Mouse (Mus musculus) layer of hippocampus, adult 9-11 months (tissue): ENCODE results near the gene Sectm1a.
A peak's percentile ranks its signal among the peaks of the same experiment; 100 is the strongest.
"Not testable (repeated sequence)": the region's sequence is repeated elsewhere in the genome, so short reads cannot be mapped to it uniquely, and the experiment has no call there.

ENCODE experiments used
- DNase-seq: peaks from one replicate; pipeline ENCODE4 v3.0.0; 2022

Gene Sectm1a

GRCm38 (mm10) chr11:121089756-121090546 is 8.9 kb upstream of the Sectm1a start:
- DNase-seq: no peak

GRCm38 (mm10) chr11:121088997-121089396 is 8.0 kb upstream of the Sectm1a start:
- no peak for DNase-seq

GRCm38 (mm10) chr11:121086296-121086695 is 5.3 kb upstream of the Sectm1a start:
- no peak for DNase-seq

GRCm38 (mm10) chr11:121085181-121085580 is 4.2 kb upstream of the Sectm1a start:
- DNase-seq: no peak

- peak; percentile 16 for DNase-seq
Observed at GRCm38 (mm10) chr11:121082857-121083500, 2.0 kb upstream of the Sectm1a start.

- DNase-seq: no peak
Observed at GRCm38 (mm10) chr11:121082250-121082649, 1.2 kb upstream of the Sectm1a start.

- DNase-seq: no peak
Observed at GRCm38 (mm10) chr11:121080330-121080729, 690 bp downstream of the Sectm1a start.

GRCm38 (mm10) chr11:121075655-121076054 is 5.4 kb downstream of the Sectm1a start:
- no peak for DNase-seq

GRCm38 (mm10) chr11:121069662-121070061 is 11.4 kb downstream of the Sectm1a start:
- DNase-seq: not testable (repeated sequence)

GRCm38 (mm10) chr11:121067895-121068294 is 13.1 kb downstream of the Sectm1a start:
- no peak for DNase-seq

GRCm38 (mm10) chr11:121064197-121064596 is 16.8 kb downstream of the Sectm1a start:
- DNase-seq: no peak

GRCm38 (mm10) chr11:121063379-121063778 is 17.6 kb downstream of the Sectm1a start, which contains the start of gene Sectm1b:
Gene Sectm1b (minus strand): TSS chr11:121063569.
- DNase-seq: no peak

- DNase-seq: peak; percentile 24
Observed at GRCm38 (mm10) chr11:121061615-121062014, 19.4 kb downstream of the Sectm1a start.

GRCm38 (mm10) chr11:121060401-121061067 is 20.5 kb downstream of the Sectm1a start:
- not testable (repeated sequence) for DNase-seq

- DNase-seq: no peak
Observed at GRCm38 (mm10) chr11:121059471-121059870, 21.5 kb downstream of the Sectm1a start.

- DNase-seq: no peak
Observed at GRCm38 (mm10) chr11:121058956-121059355, 22.1 kb downstream of the Sectm1a start.

GRCm38 (mm10) chr11:121058122-121058521 is 22.9 kb downstream of the Sectm1a start:
- DNase-seq: no peak

GRCm38 (mm10) chr11:121056536-121057236 is 24.3 kb downstream of the Sectm1a start:
- DNase-seq: no peak

GRCm38 (mm10) chr11:121053536-121053935 is 27.5 kb downstream of the Sectm1a start:
- peak; percentile 65 for DNase-seq

- DNase-seq: no peak
Observed at GRCm38 (mm10) chr11:121052387-121052786, 28.6 kb downstream of the Sectm1a start.

GRCm38 (mm10) chr11:121051793-121052192 is 29.2 kb downstream of the Sectm1a start:
- no peak for DNase-seq

GRCm38 (mm10) chr11:121049840-121050239 is 31.2 kb downstream of the Sectm1a start:
- no peak for DNase-seq

GRCm38 (mm10) chr11:121047826-121048399 is 33.1 kb downstream of the Sectm1a start:
- DNase-seq: no peak
